Mouse (Mus musculus): Measurements from ENCODE around the gene Ptgis.
A peak's percentile ranks its signal among the peaks of the same experiment; 100 is the strongest.

The Ptgis gene

DNA sequence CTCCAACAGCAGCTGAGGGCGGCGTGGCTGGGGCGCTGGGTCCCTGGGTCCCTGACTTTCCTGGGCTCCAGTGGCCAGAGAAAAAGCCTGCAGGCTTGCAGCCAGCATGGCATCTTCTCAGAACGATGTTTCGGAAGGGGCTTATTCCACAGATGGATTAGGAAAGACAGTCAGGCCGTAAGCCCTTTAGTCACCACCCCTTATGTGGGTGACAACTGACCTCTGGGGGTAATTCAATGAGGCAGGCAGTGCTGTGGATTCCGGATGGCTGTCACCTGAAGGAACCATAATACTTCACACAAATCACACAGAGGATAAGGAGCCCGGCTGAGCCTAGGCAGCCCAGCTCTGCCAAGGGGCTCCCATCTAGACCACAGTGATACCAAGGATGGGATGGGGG lies 59.3 kb downstream of the Ptgis start:
- no peak overlapping the region for H3K4me3 ChIP-seq (replicated peaks; ENCODE audit: low read length)
- H3K4me1 ChIP-seq (replicated peaks; ENCODE audit: low read depth, low read length): peaks cover 39% of the 10 kb centered on the region
- peaks cover 3% of the 10 kb centered on the region; the same call in 1 of the 2 replicates for H3K36me3 ChIP-seq (ENCODE audit: insufficient read depth, low read length)
- peaks cover 40% of the 10 kb centered on the region for H3K27me3 ChIP-seq (ENCODE audit: insufficient read depth, low read length)
- TF ChIP-seq POU5F1 (IDR thresholded peaks at IDR 0.05; ENCODE audit: borderline replicate concordance, low read length) (no peak), NANOG (IDR thresholded peaks at IDR 0.05; ENCODE audit: borderline replicate concordance, low read length) (no peak), CTCF (conservative IDR thresholded peaks at IDR 0.05; ENCODE audit: low read length) (no peak)
- no peaks in the 10 kb centered on the region; the same call in 1 of the 2 replicates for H3K9me3 ChIP-seq (ENCODE audit: low read length)

DNA sequence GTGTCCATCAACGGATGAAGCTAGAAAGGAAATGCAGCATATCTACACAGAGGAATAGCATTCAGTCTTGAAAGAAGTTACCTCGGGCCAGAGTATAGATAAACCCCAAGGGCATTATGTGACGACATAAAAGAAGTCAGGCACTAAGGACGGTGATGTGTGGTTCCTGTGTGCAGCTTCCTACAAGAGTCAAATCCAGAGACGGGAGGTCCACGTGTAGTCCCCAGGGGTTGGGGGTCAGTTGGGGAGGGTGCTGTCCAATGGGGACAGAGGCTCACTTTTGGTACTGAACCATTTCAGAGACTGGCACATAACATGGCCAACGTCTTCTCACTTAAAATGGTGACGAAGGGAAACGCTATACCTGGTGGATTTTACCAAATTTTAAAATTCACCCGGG lies 61.1 kb downstream of the Ptgis start:
- Histone ChIP-seq H3K27me3 (ENCODE audit: insufficient read depth, low read length) (peaks cover 22% of the 10 kb centered on the region), H3K9me3 (ENCODE audit: low read length) (no peaks in the 10 kb centered on the region; the same call in 1 of the 2 replicates), H3K36me3 (ENCODE audit: insufficient read depth, low read length) (no peaks in the 10 kb centered on the region), H3K4me1 (replicated peaks; ENCODE audit: low read depth, low read length) (peaks cover 40% of the 10 kb centered on the region), H3K4me3 (replicated peaks; ENCODE audit: low read length) (no peak overlapping the region)
- TF ChIP-seq POU5F1 (IDR thresholded peaks at IDR 0.05; ENCODE audit: borderline replicate concordance, low read length) (no peak), NANOG (IDR thresholded peaks at IDR 0.05; ENCODE audit: borderline replicate concordance, low read length) (no peak), CTCF (conservative IDR thresholded peaks at IDR 0.05; ENCODE audit: low read length) (no peak)

DNA sequence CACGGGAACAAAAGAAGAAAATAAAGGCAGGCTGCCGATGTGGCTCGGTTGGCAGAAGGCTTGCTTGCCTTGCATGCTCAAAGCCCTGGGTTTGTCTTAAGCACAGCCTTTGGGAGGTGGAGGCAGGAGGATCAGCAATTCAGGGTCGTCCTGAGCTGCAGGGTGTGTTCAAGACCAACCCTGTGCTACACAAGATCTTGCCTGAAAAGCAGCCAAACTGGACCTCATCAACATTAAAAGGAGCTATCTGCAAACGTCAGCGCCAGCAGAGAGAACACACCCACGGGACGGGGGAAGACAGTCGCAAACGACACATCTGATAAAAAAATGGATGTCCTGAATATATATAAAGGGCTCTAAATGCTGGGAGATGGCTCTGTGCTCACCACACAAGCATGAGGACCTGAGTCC lies 63.2 kb downstream of the Ptgis start:
- peaks cover 17% of the 10 kb centered on the region for H3K27me3 ChIP-seq (ENCODE audit: insufficient read depth, low read length)
- H3K9me3 ChIP-seq (ENCODE audit: low read length): peaks cover 8% of the 10 kb centered on the region
- H3K4me1 ChIP-seq (replicated peaks; ENCODE audit: low read depth, low read length): peaks cover 40% of the 10 kb centered on the region
- H3K4me3 ChIP-seq (replicated peaks; ENCODE audit: low read length): 0 out of 2 replicates have a peak overlapping the region, but pooled peaks have one; percentile 23
- TF ChIP-seq NANOG (IDR thresholded peaks at IDR 0.05; ENCODE audit: borderline replicate concordance, low read length): no peak
- no peak for TF ChIP-seq CTCF (conservative IDR thresholded peaks at IDR 0.05; ENCODE audit: low read length)
- TF ChIP-seq POU5F1 (IDR thresholded peaks at IDR 0.05; ENCODE audit: borderline replicate concordance, low read length): no peak
- H3K36me3 ChIP-seq (ENCODE audit: insufficient read depth, low read length): no peaks in the 10 kb centered on the region

DNA sequence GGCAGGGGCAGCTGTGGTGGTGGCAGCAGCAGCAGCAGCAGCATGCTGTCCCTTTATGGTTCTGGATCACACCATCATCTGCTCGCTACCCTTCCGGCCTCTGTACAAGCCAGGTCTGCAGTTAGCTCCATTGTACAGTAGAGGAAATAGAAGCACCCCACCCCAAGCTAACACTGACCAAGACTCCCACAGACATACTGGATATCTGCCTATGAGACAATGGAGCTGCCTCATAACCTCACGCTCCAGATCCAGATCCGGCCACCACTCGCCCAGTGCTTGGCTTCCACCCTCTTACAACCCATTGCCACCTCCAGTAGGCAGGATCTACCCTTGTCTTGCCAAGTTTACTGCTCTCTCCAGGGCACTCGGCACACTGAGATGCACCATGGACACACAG lies 65.1 kb downstream of the Ptgis start:
- no peaks in the 10 kb centered on the region for H3K36me3 ChIP-seq (ENCODE audit: insufficient read depth, low read length)
- TF ChIP-seq POU5F1 (IDR thresholded peaks at IDR 0.05; ENCODE audit: borderline replicate concordance, low read length) (no peak), CTCF (conservative IDR thresholded peaks at IDR 0.05; ENCODE audit: low read length) (no peak), NANOG (IDR thresholded peaks at IDR 0.05; ENCODE audit: borderline replicate concordance, low read length) (no peak)
- no peak overlapping the region for H3K4me3 ChIP-seq (replicated peaks; ENCODE audit: low read length)
- peaks cover 15% of the 10 kb centered on the region for H3K27me3 ChIP-seq (ENCODE audit: insufficient read depth, low read length)
- peaks cover 8% of the 10 kb centered on the region for H3K9me3 ChIP-seq (ENCODE audit: low read length)
- peaks cover 30% of the 10 kb centered on the region for H3K4me1 ChIP-seq (replicated peaks; ENCODE audit: low read depth, low read length)

DNA sequence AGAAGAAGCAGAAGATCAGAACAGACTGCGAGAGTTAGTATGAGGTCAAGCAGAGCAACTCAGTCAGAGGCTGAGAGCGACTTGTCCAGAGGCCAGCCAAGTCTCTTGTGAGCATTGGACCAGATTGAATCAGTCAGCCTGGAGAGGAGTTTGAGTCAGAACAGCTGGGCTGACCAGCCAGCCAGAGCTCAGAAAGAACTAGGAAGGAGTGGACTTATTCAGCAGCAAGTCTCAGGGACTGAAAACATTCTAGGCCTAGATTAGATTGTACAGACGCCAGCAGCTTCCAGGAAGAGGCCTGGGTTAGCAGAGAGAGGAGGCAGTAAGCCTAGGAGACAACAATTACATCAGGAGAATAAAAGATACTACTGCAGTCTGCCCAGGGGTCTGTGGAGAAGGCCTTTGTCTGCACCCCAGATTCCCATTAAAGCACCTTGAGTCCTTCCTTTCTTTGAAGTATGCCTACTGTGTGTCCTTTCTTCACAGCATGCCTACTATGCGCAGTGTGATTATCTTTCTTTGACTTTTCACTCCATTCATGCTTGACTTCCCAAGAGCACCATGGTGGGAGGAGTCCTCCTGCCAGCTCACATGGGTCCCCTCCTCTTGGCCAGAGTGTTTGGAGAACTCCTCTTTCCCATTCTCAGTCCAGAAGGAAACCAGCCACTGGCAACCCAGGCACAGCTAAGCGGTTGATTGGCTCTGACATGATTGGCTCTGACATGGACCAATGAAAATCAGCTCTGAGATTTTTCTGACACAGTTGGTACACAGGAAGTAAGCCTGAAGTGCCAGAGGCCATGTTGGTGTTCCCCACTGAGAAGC lies 67.1 kb downstream of the Ptgis start:
- peaks cover 8% of the 10 kb centered on the region for H3K9me3 ChIP-seq (ENCODE audit: low read length)
- TF ChIP-seq CTCF (conservative IDR thresholded peaks at IDR 0.05; ENCODE audit: low read length) (no peak), POU5F1 (IDR thresholded peaks at IDR 0.05; ENCODE audit: borderline replicate concordance, low read length) (no peak), NANOG (IDR thresholded peaks at IDR 0.05; ENCODE audit: borderline replicate concordance, low read length) (no peak)
- H3K4me3 ChIP-seq (replicated peaks; ENCODE audit: low read length): no peak overlapping the region
- no peaks in the 10 kb centered on the region for H3K36me3 ChIP-seq (ENCODE audit: insufficient read depth, low read length)
- H3K4me1 ChIP-seq (replicated peaks; ENCODE audit: low read depth, low read length): peaks cover 31% of the 10 kb centered on the region
- peaks cover 22% of the 10 kb centered on the region for H3K27me3 ChIP-seq (ENCODE audit: insufficient read depth, low read length)

DNA sequence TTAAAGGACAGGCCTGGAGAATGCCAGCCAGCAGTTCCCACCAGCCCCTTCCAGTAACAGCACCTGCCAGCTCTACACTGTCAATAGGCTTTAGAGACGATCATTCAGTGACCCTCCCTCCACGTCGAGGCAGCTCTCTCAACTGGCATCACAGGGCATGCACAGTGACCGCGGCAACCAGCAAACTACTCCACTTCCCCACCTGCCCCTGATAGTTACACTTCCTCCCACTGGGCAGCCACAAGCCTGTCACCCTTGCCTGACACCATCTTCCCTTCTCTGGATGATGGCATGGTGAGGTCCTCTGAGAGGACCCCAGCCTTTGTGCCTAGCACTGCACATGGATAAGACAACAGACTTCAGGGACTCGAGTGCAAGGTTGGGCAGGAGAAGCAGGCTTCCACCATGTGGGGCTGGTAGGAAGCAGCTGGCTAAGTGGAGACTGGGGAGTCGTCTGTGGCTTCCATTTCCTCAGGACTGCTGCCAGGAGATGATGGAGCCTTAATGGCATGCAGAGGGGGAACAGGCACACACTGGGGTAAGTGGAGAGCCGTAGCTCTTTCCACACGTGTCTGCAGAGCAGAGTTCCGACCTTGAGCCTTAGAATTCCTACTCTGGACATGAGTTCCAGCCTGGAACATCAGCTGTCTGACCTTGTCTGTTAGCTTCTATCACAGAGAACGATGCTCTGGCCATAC lies 72.7 kb downstream of the Ptgis start:
- H3K4me3 ChIP-seq (replicated peaks; ENCODE audit: low read length): no peak overlapping the region
- no peaks in the 10 kb centered on the region for H3K36me3 ChIP-seq (ENCODE audit: insufficient read depth, low read length)
- TF ChIP-seq POU5F1 (IDR thresholded peaks at IDR 0.05; ENCODE audit: borderline replicate concordance, low read length) (no peak), CTCF (conservative IDR thresholded peaks at IDR 0.05; ENCODE audit: low read length) (no peak), NANOG (IDR thresholded peaks at IDR 0.05; ENCODE audit: borderline replicate concordance, low read length) (no peak)
- H3K4me1 ChIP-seq (replicated peaks; ENCODE audit: low read depth, low read length): peaks cover 30% of the 10 kb centered on the region
- peaks cover 24% of the 10 kb centered on the region for H3K27me3 ChIP-seq (ENCODE audit: insufficient read depth, low read length)
- H3K9me3 ChIP-seq (ENCODE audit: low read length): peaks cover 3% of the 10 kb centered on the region

DNA sequence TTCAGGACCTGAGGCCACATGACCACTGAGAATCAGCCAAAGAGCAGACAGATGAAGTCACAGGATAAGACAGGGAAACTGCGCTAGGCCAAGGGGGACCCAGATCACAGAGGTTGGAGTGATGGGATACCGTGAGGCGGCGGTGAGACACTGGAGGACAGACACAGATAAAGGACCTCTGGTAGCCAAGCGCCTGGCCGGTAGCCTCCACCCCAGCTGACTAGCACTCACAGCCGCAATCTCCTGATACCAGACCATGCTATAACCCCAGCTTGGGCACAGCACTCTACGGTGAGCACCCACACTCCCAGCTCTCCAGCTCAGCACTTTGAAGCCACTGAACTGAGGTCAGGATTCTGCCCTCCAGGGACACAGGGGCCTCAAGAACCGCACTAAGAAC lies 76.8 kb downstream of the Ptgis start:
- no peaks in the 10 kb centered on the region for H3K9me3 ChIP-seq (ENCODE audit: low read length)
- peaks cover 15% of the 10 kb centered on the region for H3K27me3 ChIP-seq (ENCODE audit: insufficient read depth, low read length)
- H3K36me3 ChIP-seq (ENCODE audit: insufficient read depth, low read length): no peaks in the 10 kb centered on the region
- TF ChIP-seq CTCF (conservative IDR thresholded peaks at IDR 0.05; ENCODE audit: low read length) (no peak), POU5F1 (IDR thresholded peaks at IDR 0.05; ENCODE audit: borderline replicate concordance, low read length) (no peak), NANOG (IDR thresholded peaks at IDR 0.05; ENCODE audit: borderline replicate concordance, low read length) (no peak)
- H3K4me1 ChIP-seq (replicated peaks; ENCODE audit: low read depth, low read length): peaks cover 35% of the 10 kb centered on the region
- no peak overlapping the region for H3K4me3 ChIP-seq (replicated peaks; ENCODE audit: low read length)

DNA sequence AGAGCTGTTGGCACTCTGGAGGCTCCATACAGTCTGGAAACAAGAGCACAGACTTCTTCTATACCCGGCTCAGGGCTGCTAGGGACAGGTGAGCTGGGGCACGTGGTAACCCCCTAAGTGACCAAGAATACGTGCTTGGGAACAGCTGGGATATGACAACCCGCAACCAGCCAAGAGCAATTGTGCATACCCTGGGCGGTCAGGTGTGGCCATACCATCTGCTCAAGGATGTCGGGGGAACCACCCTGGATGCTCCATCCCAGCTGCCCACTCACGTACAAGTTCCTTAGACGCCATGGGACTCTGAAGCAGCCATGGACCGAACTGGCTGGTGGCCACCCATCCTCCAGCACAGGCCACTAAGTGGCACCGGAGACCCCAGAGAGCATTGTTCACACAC lies 77.3 kb downstream of the Ptgis start:
- TF ChIP-seq NANOG (IDR thresholded peaks at IDR 0.05; ENCODE audit: borderline replicate concordance, low read length): no peak
- no peak for TF ChIP-seq POU5F1 (IDR thresholded peaks at IDR 0.05; ENCODE audit: borderline replicate concordance, low read length)
- TF ChIP-seq CTCF (conservative IDR thresholded peaks at IDR 0.05; ENCODE audit: low read length): no peak
- H3K36me3 ChIP-seq (ENCODE audit: insufficient read depth, low read length): no peaks in the 10 kb centered on the region

More for the DNA sequence above, 77.3 kb downstream of the Ptgis start:
- peaks cover 31% of the 10 kb centered on the region for H3K4me1 ChIP-seq (replicated peaks; ENCODE audit: low read depth, low read length)
- H3K27me3 ChIP-seq (ENCODE audit: insufficient read depth, low read length): peaks cover 12% of the 10 kb centered on the region
- no peaks in the 10 kb centered on the region for H3K9me3 ChIP-seq (ENCODE audit: low read length)
- H3K4me3 ChIP-seq (replicated peaks; ENCODE audit: low read length): no peak overlapping the region
